Mouse (Mus musculus): ENCODE results near the gene Gbp8.
"Not testable (repeated sequence)": the region's sequence is repeated elsewhere in the genome, so short reads cannot be mapped to it uniquely, and the experiment has no call there.

The Gbp8 gene

DNA sequence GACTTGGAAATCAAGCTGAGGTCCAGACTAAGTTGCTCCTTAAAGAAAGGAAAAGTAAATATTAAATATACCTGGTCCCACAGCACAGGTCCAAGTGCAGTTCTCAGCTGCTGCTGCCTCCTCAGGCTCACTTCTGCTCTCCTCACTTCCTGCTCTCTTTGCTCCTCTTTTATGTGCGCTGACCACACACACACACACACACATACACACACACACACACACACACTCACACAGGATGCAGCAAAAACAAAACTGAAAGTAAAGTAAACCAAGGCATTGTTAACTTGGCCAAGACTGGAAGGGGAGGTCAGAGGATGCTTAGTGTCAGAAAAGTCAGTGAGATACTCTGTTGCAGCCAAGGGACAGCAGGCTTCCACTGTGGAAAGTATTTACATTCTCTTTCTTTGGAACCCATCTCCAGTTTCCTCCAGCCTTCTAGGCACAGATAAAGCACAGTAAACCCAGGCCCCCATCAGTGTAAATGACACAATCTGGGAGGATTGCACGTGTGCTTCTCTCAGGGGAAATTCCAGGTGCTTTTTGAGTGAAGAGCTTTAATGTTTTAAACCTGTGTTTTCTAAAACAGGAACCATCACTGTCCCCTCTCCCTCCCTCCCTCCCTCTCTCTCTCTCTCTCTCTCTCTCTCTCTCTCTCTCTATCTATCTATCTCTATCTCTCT lies at the start of gene Gbp8, which contains the start of the genes Gbp9 and Gbp4:
Gene Gbp8, minus strand, starts transcription at position 132 of the 680 bp plus-strand sequence.
Gene Gbp9, minus strand, starts transcription at position 131 of the 680 bp plus-strand sequence.
Gene Gbp4, minus strand, starts transcription at position 178 of the 680 bp plus-strand sequence.
- not testable (repeated sequence) for DNase-seq

DNA sequence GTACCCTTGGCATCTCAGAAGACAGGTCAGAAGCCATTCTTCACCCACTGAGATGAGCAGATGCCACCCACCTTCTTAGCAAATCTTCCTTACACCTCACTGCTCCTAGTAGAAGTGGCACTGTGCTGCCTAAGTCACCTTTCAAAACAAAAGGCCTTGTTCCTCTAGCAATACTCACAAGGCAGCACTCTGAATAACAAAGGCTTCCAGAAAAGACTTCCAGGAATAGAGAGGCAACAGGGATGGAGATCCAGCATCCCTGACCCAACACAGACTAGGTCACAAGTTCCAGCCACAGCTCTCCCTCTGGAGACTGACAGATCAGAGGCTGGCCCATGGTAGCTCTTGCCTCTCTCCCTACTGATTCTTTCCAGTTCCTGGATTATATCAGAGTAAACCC lies 42.1 kb upstream of the Gbp8 start:
- no peak for DNase-seq

DNA sequence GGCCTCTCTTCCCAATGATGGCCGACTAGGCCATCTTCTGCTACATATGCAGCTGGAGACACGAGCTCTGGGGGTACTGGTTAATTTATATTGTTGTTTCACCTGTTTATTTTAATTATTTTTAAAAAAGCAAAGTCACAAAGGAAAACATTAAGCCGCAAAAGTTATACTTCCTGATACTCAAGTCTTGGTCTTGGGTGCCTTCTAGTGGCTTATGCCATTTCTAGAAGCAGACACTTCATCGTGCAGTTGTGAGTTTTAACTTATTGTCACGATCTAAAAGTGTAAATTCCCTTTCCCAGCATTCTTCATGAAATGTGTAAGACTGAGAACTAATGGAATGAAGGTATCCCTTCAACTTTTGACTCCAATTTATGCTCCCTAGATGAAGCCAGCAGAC lies 17.2 kb upstream of the Gbp8 start:
- no peak for DNase-seq

DNA sequence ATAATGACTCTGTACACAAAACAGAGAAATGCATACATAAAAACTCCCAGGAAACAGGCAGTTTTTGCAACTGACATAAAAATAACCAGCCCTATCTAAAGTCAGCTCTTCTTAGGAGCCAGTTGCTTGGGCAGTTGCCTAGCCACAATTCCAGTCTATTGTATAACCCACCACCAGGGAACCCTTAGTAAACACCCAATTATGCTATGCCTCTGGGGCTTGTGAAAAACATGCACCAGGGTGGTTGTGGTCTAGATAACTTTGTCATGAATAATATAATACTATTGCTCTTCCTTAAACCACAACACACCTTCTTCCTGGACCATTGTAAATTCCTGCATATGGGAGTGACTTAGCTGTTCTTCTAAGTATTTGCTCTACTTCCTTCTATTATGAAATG lies 14.7 kb upstream of the Gbp8 start:
- no peak for DNase-seq

DNA sequence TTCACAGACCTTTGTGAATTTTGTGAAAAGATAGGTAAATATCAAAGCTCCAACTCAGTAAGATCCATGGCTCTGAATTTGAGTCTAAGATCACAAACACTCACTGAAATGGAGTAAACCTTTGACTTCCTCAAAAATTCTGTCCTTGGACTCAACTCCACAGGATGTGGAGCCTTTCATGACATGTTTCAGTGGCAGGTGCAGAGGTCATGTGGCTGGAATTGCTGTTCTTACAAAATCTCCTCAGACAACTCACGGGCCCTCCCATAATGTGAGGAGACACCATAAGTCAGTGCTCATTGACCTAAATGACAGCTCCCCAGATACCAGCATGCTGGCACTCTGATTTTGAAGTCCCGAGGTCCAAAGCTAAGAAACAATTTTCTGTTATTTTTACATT lies 8.7 kb upstream of the Gbp8 start:
- DNase-seq, result not testable (repeated sequence)

DNA sequence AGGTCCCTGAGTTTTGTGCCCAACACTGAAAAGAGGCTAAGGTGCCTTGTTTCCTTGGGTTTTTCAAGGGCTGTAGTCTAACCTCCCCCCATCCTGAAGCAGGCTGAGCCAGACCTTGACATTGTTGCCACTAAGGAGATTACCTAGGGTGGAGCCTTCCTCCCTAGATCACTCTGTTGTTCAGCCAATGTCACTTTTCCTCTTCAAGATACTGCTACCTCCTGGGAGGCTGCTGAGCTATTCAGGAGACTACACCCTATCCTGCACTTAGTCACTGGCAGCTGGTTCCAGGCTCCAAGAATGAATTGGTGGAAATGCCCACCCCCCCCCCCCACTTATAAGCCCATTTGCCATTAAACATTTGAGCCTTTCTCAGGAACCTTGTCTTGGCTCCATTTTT lies 7.1 kb upstream of the Gbp8 start:
- no peak for DNase-seq

DNA sequence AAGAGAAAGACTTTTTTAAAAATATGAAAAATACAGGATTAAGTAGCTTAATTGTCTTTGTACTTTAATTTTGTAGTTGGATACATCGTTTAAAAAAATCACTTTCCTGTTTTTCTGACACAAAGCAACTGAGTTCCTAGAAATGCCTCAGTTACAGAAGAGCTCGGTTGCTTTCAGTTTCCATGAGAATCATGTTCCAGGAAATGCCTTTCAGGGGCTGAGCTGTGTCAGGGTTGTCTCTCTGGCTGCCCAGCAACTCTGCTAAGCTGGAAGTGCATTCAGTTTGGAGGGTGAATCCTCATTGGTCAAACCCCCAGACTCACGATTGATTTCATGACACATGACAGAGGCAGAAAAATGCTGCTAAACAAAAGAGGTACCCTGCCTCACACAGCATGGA lies 6.4 kb upstream of the Gbp8 start:
- not testable (repeated sequence) for DNase-seq

DNA sequence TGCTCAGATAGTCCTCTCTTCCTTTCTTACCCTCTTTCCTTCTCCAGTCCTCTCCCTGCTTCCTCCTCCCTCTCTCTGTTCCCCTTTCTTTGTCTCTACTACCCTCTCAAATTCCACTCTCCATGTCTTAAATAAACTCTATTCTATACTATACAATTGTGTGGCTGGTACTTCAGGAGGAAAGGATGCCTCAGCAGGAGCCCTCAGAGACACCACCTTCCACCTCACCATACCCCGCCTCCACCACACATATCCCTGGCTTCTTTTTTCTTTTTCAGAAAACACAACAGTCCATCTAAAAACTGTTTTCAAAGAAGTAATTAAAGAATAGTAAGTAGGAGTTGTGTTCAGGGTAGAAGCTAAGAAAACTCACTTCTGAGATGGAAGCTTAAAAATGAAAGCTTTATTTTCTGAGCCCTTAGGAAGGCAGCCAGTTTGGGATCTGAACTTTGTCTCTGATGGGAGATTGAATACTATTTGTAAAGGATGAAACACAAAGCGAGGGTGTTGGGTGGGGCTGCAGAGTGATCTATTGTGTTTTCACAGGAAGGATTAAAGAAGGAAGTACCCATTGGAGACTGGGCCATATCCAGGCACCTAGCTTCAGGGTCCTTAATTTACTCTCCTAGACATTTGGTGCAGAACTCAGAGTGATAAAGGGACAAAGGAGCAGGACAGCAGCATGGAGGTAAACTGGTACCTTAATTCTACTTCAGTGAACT lies 910 bp upstream of the Gbp8 start:
- DNase-seq, result not testable (repeated sequence)

DNA sequence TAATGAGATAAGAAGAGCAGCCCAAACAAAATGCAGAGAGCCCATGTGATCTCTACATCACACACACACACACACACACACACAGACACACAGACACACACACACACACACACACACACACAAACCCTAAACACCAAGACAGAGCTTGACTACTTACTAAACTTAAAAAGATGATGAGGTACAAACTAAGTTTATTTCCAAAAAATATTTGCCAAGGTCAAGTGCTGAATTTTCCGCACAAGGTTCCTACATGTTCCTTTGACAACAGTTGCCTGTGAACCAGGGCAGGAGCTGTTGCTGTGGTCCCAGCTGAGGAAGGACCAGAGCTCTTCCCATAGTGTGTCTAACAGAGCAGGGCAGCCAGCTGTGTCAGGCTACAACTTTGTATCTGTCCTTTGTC lies 434 bp downstream of the Gbp8 start:
- DNase-seq, result no peak

DNA sequence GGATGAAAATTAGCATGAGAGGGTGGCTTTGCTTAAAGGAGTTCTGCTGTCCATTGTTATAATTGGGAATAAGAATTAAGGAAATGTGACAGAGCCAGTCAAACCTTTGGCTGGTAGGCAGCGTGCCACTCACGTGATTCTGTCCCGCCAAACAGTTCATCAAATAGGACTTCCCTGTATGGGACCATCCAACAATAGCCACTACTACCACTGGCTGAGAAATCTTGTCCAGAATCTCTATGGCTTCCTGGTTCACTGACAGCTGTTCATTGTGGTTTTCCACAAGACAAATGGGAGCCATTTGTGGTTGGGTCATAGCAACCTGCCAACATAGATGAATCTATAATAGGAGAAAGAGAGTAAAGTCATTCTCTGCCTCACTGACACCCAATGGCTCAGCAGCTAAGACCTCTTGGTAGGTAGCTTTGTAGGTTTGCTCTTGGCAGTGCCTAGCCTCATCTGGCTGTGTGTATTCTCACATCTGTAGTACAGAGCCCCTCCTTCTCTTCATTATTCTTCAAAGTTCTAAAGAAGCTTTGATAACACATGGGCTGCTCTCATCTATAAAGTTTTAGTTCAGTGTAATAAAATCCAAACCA lies 2.5 kb downstream of the Gbp8 start:
- not testable (repeated sequence) for DNase-seq

DNA sequence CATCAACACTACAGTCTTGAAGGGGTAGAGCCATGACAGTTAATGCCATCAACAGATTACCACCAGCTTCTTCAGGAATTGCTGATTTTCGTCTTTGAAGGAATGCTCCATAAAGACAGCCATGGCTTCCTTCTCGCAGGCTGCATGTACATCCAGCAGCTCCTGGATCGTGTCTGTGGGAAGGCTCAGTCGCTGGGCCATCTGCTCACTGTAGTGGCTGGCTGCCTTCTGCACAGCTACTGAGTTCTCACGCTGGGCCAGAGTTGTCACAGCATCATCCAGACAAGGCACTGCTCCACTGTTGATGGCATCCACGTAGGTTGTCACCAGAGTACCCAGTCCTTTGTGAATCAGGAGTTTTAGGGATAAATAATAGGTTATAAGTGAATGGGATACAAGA lies 17.6 kb downstream of the Gbp8 start:
- not testable (repeated sequence) for DNase-seq

DNA sequence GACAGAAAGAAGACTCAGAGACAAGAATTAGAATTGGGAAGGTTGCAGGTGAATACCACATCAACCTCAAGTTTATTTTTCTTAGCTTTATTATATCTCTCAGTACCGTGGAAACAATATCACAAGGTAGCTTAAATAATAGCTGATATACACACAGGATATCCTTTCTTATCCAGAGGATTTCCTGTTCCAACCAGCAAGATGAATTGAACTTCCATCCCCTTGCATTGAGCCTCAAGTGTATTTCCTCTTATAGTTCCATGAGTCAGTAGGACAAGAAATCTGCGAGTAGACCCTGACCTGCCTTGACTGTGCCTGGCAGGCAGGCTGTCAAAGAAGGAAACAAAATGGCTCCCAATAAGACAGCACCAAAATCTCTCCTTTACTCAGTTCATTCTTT lies 23.6 kb downstream of the Gbp8 start:
- DNase-seq, result no peak

DNA sequence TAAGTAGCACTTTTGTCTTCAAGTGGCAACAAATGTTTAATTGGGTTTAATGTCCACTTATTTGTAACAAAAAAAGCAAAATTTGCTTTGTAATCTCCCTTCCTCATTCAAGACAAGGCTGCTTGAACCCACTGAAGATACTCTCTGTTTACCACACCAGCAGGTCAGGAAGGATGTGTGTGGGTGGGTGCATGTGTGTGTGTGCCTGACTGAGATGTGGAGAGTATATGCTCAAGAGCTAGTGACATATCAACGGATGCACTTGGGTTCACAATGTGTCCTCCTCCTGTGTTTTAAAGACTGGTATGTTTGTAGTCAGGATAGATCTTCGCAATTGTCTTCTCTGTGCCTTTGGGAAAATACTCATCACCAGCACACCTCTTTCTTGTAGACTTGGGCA lies 24.6 kb downstream of the Gbp8 start:
- no peak for DNase-seq

DNA sequence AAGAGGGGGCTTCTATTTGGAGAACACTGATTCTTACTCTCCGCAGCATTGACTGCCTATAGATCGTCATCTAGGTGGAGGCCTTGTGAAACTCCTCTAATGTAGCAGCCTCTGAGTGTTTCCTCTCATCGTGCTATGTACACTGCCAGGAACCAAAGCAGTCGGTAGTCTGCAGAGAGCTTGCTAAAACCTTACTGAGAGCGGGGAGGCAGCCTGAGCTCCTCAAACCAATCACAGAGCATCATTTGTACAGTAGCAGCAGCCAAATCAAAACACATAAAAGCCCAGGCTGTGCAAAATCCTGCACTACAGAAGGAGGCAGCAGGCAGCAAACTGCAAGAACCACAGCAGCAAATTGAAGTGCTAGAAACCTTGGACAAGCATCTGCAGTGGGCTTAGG lies 25.7 kb downstream of the Gbp8 start:
- DNase-seq, result no peak

DNA sequence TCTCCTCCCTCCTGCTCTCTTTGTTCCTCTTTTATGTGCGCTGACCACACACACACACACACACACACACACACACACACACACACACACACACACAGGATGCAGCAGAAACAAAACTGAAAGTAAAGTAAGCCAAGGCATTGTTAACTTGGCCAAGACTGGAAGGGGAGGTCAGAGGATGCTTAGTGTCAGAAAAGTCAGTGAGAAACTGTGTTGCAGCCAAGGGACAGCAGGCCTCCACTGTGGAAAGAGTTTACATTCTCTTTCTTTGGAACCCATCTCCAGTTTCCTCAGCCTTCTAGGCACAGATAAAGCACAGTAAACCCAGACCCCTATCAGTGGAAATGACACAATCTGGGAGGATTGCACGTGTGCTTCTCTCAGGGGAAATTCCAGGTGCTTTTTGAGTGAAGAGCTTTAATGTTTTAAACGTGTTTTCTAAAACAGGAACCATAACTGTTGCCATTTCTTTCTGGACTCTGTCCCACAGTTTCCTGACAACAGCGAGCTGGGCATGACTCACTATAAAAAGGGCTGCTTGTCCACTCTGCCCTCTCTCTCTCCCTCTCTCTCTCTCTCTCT lies 29.0 kb downstream of the Gbp8 start:
- not testable (repeated sequence) for DNase-seq

DNA sequence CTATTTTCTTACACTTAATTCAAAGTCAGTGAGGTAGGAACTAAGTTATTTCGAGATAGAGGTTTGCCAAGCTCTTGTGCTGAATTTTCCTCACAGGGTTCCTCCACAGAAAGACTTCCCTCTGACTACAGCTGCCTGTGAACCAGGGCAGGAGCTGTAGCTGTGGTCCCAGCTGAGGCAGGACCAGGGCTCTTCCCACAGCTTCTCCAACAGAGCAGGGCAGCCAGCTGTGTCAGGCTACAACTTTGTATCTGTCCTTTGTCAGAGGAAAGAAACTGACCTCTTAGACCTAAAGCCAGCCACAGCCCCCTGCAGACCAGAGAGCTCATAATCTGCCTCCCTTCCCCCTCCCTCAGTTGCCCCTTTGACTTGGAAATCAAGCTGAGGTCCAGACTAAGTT lies 29.6 kb downstream of the Gbp8 start:
- DNase-seq, result peak; percentile 1

DNA sequence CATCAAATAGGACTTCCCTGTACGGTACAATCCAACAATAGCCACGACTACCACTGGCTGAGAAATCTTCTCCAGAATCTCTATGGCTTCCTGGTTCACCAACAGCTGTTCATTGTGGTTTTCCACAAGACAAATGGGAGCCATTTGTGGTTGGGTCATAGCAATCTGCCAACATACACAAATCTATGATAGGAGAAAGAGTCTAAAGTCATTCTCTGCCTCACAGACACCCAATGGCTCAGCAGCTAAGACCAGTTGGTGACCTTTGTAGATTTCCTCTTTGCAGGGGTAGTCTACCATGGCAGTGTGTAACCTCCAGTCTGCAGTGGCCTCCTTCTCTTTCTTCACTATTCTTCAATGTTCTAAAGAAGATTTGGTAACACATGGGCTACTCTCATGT lies 33.7 kb downstream of the Gbp8 start:
- DNase-seq, result not testable (repeated sequence)

DNA sequence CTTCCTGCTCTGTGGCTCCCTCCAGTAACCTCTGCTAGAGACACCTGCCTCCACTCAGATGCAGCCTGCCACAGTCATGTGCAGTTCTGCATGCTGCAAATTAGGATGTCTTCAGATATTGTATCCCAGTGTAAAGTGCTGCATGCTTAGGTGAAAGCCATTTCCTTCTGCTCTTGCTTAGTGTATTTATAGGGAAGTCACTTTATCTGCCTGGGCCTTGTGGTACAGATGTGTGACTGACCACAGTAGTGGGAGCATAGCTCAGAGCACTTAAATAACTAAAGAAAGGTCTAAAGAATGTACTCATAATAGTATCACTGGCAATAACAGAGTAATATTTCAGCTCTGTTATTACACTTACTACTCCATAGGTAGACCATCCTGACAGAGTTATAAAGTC lies 57.4 kb downstream of the Gbp8 start:
- no peak for DNase-seq

DNA sequence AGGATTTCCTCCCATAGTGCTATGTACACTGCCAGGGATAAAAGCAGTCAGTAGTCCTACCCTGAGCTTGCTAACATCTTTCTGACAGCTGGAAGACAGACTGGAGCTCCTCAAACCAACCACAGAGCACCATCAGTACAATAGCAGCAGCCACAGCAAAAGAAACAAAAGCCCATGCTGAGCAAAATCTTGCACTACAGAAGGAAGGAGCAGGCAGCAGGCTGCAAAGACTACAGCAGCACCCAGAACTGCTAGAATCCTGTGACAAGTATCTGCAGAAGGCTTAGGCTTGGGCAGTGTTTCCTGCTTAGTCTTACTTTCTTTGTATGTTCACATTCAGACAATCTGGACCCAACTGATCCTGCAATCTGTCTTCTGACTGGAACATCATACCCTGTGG lies 71.0 kb downstream of the Gbp8 start:
- not testable (repeated sequence) for DNase-seq

DNA sequence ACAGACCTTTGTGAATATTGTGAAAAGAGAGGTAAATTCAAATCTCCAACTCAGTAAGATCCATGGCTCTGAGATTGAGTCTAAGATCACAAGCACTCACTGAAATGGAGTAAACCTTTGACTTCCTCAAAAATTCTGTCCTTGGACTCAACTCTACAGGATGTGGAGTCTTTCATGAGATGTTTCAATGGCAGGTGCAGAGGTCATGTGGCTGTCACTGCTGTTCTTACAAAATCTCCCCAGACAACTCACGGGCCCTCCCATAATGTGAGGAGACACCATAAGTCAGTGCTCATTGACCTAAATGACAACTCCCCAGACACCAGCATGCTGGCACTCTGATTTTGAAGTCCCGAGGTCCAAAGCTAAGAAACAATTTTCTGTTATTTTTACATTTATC lies 74.9 kb downstream of the Gbp8 start:
- not testable (repeated sequence) for DNase-seq

DNA sequence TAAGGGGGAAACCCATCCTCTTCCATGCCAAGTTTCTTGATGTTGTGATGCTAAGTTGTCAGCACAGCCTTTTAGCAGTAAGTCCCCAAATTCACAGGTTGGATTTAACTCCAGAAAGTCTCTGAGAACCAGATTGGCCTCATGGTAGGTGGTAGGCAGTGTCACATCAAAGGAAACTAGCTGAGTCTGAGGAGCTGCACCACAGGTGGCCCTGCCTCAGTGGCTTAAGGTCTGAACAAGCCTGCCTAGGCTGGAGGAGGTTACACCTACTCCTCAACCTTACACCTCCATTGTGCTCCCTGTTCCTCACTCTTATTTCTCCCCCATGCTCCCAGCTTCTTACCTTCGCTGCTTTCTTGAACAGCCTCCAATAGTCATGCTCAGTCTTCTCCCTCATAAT lies 76.0 kb downstream of the Gbp8 start:
- DNase-seq, result no peak

DNA sequence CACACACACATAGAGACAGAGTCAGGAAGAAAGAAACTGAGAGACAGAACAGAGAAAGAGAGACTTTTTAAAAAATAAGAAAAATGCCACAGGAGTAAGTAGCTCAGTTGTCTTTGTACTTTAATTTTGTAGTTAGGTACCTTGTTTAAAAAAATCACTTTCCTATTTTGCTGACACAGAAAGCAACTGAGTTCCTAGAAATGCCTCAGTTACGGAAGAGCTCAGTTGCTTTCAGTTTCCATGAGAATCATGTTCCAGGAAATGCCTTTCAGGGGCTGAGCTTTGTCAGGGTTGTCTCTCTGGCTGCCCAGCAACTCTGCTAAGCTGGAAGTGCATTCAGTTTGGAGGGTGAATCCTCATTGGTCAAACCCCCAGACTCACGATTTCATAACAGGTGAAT lies 76.9 kb downstream of the Gbp8 start:
- DNase-seq, result not testable (repeated sequence)

DNA sequence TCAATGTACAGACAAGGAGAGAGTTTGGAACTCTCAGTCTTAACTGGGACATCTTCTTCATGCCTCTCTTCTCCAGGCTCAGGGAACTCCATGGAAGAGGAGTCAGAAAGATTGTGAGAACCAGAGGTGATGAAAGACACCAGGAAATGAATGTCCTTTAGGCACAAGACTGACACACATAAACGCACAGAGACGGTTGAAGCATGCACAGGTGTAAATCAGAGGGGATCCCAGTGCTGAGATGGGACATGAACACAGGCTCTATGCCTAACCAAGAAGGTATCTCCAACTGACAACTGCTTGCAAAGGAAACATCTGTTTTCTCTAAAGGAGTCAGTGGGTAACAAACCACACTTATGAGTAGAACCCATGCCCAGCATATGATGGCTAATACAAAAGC lies 79.1 kb downstream of the Gbp8 start:
- no peak for DNase-seq

DNA sequence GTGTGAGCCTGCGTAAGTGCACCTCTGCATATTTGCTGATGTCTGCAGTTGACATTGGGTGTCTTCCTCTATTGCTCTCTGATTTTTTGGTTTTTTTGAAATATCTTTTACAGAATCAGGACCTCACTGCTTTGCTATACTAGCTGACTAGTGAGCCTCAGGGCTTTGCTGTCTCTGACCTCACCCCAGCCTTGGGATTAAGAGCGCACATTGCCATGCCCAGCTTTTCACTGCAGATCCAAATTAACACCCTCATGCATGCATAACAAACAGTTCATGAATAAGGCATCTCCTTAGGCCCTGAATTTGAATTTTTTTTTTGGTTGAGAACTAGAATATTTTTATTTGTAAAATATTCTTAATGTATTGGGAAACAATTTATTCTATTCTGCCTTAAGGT lies 84.1 kb downstream of the Gbp8 start:
- no peak for DNase-seq
